Mouse (Mus musculus) forelimb bud, embryonic 11.5 days (tissue): ENCODE results near the gene Hoxa7.

Source experiments
- DNase-seq: peaks from one replicate; pipeline ENCODE4 v3.0.0-alpha.2; 2012; ENCODE audit warnings: low read depth, low spot score

Hoxa7 gene

DNA sequence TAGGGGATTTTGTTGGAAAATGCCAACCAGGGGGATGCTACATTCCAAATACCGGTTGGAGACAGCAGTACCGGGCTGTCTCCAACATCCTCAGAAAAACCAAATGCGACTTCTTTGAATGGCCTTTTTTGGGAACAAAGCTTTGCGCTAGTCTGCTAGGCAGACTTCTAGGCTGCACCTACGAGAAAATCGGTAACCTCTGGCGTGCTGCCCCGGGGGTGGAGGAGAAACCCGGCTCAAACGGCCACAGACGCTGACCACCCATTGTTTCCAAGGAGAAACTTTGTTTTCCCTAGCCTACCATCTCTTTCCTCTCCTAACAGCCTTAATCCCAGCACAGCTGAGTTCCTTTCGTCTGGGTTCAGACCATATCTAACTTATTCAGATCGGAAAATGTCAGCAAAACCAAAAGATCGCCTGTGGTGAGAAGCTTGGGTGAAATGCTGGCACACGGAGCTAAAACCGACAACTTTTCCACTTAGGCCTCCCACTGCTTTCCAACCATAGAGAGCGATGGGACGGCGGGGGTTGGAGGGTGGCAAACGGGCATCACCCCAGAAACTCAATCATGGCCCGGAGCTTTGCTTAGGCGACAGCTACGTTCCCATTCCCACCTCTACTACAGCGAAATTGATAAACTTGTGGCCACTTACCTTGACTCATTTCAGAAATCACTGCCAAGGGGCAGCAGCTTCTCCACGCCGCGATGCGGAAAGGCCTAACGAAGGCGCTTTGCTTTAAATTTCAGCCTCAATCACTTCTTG is 18.2 kb upstream of the Hoxa7 start:
- no peak for DNase-seq

GRCm38 (mm10) chr6:52238976-52239375 is 17.3 kb upstream of the Hoxa7 start:
- no peak for DNase-seq

GRCm38 (mm10) chr6:52238155-52238545 is 16.5 kb upstream of the Hoxa7 start:
- DNase-seq: no peak

GRCm38 (mm10) chr6:52237346-52238154 is 15.9 kb upstream of the Hoxa7 start:
- DNase-seq: no peak

DNA sequence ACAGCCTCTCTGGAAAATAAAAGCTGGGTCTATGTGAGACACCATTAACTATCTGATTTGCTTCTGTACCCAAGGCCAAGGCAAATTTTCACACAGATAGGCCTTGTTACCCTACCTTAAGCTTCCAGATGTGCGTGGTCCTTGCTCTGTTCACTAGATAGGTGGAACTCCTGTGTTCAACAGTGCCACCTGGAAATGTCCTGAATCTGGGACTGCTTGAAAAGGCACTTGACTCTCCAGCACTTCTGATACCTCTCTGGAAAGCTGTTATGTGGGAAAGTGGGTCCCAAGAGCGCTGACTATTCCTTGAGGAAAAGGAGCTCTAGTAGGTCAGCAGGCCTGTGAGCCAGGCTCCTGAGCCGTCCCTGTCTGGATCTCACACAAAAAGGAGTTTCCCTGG is 15.2 kb upstream of the Hoxa7 start:
- no peak for DNase-seq

DNA sequence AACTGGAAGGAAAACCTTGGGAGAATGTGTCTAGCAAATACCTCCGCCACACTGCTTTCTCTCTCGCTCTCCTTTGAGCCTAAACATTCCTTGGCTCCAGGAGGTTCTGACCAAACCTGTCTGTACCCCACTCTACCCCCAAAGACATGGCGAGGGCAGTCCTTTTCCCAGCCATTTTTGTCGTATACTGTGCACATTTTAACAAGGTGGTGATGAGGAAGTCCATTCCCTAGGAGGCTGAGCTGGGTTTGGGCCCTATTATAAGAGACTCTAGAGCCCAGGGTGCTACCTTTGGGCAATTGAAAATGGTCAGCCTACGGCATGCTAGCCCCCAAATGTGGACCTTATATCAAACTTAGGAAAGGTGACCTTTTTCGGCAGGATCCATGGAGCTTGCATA is 14.2 kb upstream of the Hoxa7 start:
- no peak for DNase-seq

DNA sequence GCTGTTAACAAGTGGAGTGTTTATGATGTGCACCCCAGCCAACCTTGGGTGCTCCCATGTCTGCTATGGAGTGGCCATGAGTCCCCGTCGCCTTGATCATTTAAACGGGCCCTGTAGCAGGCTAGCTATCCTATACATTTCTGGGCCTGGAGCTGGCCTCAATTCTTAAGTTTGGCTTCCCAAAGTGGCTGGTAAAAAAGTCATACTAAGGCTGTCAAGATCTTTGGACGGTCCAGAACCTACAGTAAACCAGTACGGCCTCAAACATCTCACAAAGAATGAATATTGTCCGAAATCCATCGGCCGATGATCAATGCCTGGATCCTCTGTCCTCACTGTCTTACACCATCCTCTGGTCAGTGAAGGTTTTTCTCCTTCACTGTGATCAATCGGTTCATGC is 13.6 kb upstream of the Hoxa7 start:
- no peak for DNase-seq

- DNase-seq: peak; percentile 86
These were observed 12.9 kb upstream of the Hoxa7 start for GRCm38 (mm10) chr6:52234428-52235140.

GRCm38 (mm10) chr6:52233546-52234427 is 12.1 kb upstream of the Hoxa7 start:
- DNase-seq: no peak

GRCm38 (mm10) chr6:52232984-52233545 is 11.4 kb upstream of the Hoxa7 start:
- DNase-seq: no peak

- DNase-seq: no peak
These were observed 10.9 kb upstream of the Hoxa7 start for GRCm38 (mm10) chr6:52232568-52232965.

DNA sequence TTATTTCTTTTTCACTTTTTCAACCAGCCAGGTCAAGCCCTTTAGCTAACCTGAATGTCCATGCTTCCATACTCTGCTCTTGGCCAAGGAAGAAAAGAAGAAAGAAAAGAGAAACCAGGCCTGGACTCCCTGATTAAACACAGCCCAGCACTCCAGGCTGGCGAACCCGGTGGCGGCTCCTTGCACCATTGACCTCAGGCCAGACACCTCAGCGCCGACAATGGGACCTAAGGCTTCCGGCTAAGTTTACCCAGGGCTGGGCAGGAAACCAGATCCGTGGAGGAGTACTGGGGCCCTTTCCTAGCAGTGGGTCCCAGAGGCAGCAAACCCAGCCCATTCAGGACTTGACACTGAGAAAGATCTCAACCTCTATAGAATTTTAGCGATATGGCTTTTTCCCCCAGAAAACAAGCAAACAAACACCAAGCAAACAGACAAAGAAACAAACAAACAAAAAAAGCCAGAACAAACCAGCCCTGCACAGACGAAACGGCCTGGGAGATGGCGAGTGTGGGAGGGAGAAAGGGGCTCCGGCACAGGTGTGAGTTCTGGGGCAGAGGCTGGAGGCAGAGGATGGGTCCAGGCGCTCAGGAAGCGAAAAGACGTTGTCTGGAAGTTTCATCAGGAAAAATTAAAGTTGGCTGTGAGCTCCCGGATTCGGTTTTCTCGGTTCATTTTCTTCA is 10.4 kb upstream of the Hoxa7 start:
- DNase-seq: no peak

- DNase-seq: peak; percentile 84
These were observed 9.0 kb upstream of the Hoxa7 start, which contains the start of gene Hoxa9 for GRCm38 (mm10) chr6:52230516-52231165. Hoxa9 (minus strand) TSS chr6:52231089.

GRCm38 (mm10) chr6:52229558-52230416 is 8.1 kb upstream of the Hoxa7 start:
- no peak for DNase-seq

- DNase-seq: no peak
These were observed 7.1 kb upstream of the Hoxa7 start for GRCm38 (mm10) chr6:52228475-52229465.

- peak; percentile 85 for DNase-seq
These were observed 6.0 kb upstream of the Hoxa7 start for GRCm38 (mm10) chr6:52227470-52228222.
